In genomic region chr15:27793284-27793683, GRCm38 (mm10) we compare ENCODE assay signal across 11 mouse cellular contexts.
A peak's percentile ranks its signal among the peaks of the same experiment; 100 is the strongest.
DNase-seq lines count a peak whose midpoint lies in the region; ATAC-seq lines count a peak whose summit lies in the region.
"Had no signal": no experiment of that assay in that cellular context is flagged by ENCODE, and none has a peak within 500 bp of the region (broad histone marks: within the 10 kb centered on the region; RNA-seq: fewer than 3 reads in every experiment).

No protein-coding gene starts in this region.

- ATAC-seq in heart, embryonic 14.5 days (ENCODE audit: insufficient number of reproducible peaks, insufficient read depth, low FRiP score, low read depth), result no peak
- no peak for ATAC-seq in forebrain, embryonic 11.5 days (replicated peaks; ENCODE audit: low FRiP score)
- ATAC-seq in limb, embryonic 12.5 days (ENCODE audit: insufficient number of reproducible peaks, insufficient read depth, low FRiP score, low TSS enrichment, low read depth), result no peak
- ATAC-seq: Patski had no signal

- WGBS in heart, embryonic 14.5 days, result 54% methylated on average over 6 of the region's 6 CpGs
- 29% methylated on average over 6 of the region's 6 CpGs for WGBS in forebrain, embryonic 11.5 days
- WGBS in limb, embryonic 12.5 days, result 51% methylated on average over 6 of the region's 6 CpGs

- no peaks in the 10 kb centered on the region for H3K9me3 ChIP-seq in heart, embryonic 14.5 days (ENCODE audit: control insufficient read depth, low read length)
- H3K9me3 ChIP-seq in forebrain, embryonic 11.5 days (ENCODE audit: control insufficient read depth, low read length), result no peaks in the 10 kb centered on the region
- no peaks in the 10 kb centered on the region for H3K9me3 ChIP-seq in limb, embryonic 12.5 days

- DNase-seq in heart, adult 11 months, result no peak
- DNase-seq in A20 (ENCODE audit: low read depth, low spot score), result peak; percentile 38
- no peak for DNase-seq in forebrain, embryonic 11.5 days (ENCODE audit: low spot score)
- DNase-seq in frontal cortex, postnatal 14 days (ENCODE audit: low spot score in 2 of 2), result no peak
- no peak for DNase-seq in urinary bladder, adult 18-20 months (ENCODE audit: low spot score in 2 of 2)
- DNase-seq in layer of hippocampus, adult 18-20 months (ENCODE audit: low spot score in 2 of 2), result no peak
- DNase-seq: cerebellum, postnatal 10 days had no signal

- H3K9ac ChIP-seq in heart, embryonic 14.5 days (ENCODE audit: low read length), result peak overlapping the region; percentile 34; the same call in 1 of the 2 replicates
- H3K9ac ChIP-seq in forebrain, embryonic 11.5 days (ENCODE audit: low read length), result no peak overlapping the region
- no peak overlapping the region for H3K9ac ChIP-seq in limb, embryonic 12.5 days (replicated peaks)
- H3K9ac ChIP-seq: liver, embryonic 14.5 days had no signal

- peak overlapping the region in 1 of 2 experiments; percentile 48; a peak in 1 of 4 replicates for H3K27ac ChIP-seq in heart, embryonic 14.5 days (replicated peaks in 1 of 2; ENCODE audit: control insufficient read depth in 1 of 2, insufficient read depth in 1 of 2, low read depth in 2 of 2, low read length in 2 of 2)
- peak overlapping the region; percentile 47; the same call in 1 of the 2 replicates for H3K27ac ChIP-seq in forebrain, embryonic 11.5 days (ENCODE audit: low read depth, low read length)
- peak overlapping the region; percentile 83 for H3K27ac ChIP-seq in limb, embryonic 12.5 days
- H3K27ac ChIP-seq: liver, embryonic 14.5 days had no signal

- H3K4me1 ChIP-seq in heart, embryonic 14.5 days (ENCODE audit: control insufficient read depth in 2 of 2, insufficient read depth in 2 of 2, low read length in 2 of 2), result peaks cover 45 to 62% of the 10 kb centered on the region in 2 experiments
- H3K4me1 ChIP-seq in forebrain, embryonic 11.5 days (replicated peaks; ENCODE audit: control insufficient read depth, insufficient read depth, low read length), result peaks cover 15% of the 10 kb centered on the region; the same call in 1 of the 2 replicates
- peaks cover 89% of the 10 kb centered on the region for H3K4me1 ChIP-seq in limb, embryonic 12.5 days (replicated peaks)

- peaks cover 2% of the 10 kb centered on the region; the same call in 1 of the 2 replicates for H3K36me3 ChIP-seq in heart, embryonic 14.5 days (ENCODE audit: control insufficient read depth, insufficient read depth, low read length)
- H3K36me3 ChIP-seq in forebrain, embryonic 11.5 days (ENCODE audit: control insufficient read depth, insufficient read depth, low read length), result no peaks in the 10 kb centered on the region; the same call in 1 of the 2 replicates
- peaks cover under 1% of the 10 kb centered on the region; the same call in 1 of the 2 replicates for H3K36me3 ChIP-seq in limb, embryonic 12.5 days

- no peaks in the 10 kb centered on the region for H3K27me3 ChIP-seq in heart, embryonic 14.5 days (ENCODE audit: control insufficient read depth, insufficient read depth, low read length)
- no peaks in the 10 kb centered on the region for H3K27me3 ChIP-seq in forebrain, embryonic 11.5 days (ENCODE audit: control insufficient read depth, insufficient read depth, low read length)
- no peaks in the 10 kb centered on the region for H3K27me3 ChIP-seq in limb, embryonic 12.5 days
- H3K27me3 ChIP-seq: Patski had no signal

- no peak overlapping the region for H3K4me3 ChIP-seq in heart, embryonic 14.5 days (ENCODE audit: control insufficient read depth in 1 of 2, insufficient read depth in 1 of 2, low read depth in 1 of 2, low read length in 2 of 2)
- no peak overlapping the region for H3K4me3 ChIP-seq in forebrain, embryonic 11.5 days (ENCODE audit: low read depth, low read length)
- no peak overlapping the region for H3K4me3 ChIP-seq in limb, embryonic 12.5 days (replicated peaks)

- no peak overlapping the region for H3K4me2 ChIP-seq in heart, embryonic 14.5 days (ENCODE audit: low read length)
- H3K4me2 ChIP-seq in forebrain, embryonic 11.5 days (ENCODE audit: low read depth, low read length, severe bottlenecking), result no peak overlapping the region
- H3K4me2 ChIP-seq in limb, embryonic 12.5 days, result no peak overlapping the region
